Mouse (Mus musculus) CH12.LX (cell line): ENCODE results near the gene Ptch2. TPM values are rescaled to one million over a fixed set of nuclear protein-coding genes. Genes with fewer than 3 reads are reported as not detected.

Source experiments
- DNase-seq: peaks from one replicate; pipeline ENCODE4 v3.0.0-alpha.2; 2013; ENCODE audit errors: extremely low read depth
- H3K27ac ChIP-seq: 2 replicates; pipeline ENCODE4 v1.5.1; 2012; ENCODE audit warnings: low read depth, mild to moderate bottlenecking, control low read depth, moderate library complexity; ENCODE audit not compliant: insufficient read depth
- H3K27me3 ChIP-seq: replicated peaks from 2 replicates; pipeline ENCODE3; 2012; ENCODE audit warnings: inconsistent platforms
- H3K36me3 ChIP-seq, 2 experiments: replicated peaks in 1 of 2; 2 replicates each; pipeline versions ENCODE3 to v1.6.1; 2012; ENCODE audit warnings: inconsistent platforms in 1 of 2, low read length in 1 of 2, mild to moderate bottlenecking in 1 of 2, mixed read lengths in 1 of 2, moderate library complexity in 1 of 2; ENCODE audit not compliant: control insufficient read depth in 1 of 2, insufficient read depth in 1 of 2
- H3K4me1 ChIP-seq, 2 experiments: 2 replicates each; pipeline ENCODE4 v1.6.1; 2012; ENCODE audit warnings: inconsistent platforms in 1 of 2, moderate library complexity in 1 of 2; ENCODE audit not compliant: insufficient read depth in 2 of 2, control insufficient read depth in 1 of 2
- H3K4me2 ChIP-seq: 2 replicates; pipeline ENCODE4 v1.6.1; 2012; ENCODE audit warnings: low read depth, mild to moderate bottlenecking, control low read depth; ENCODE audit not compliant: poor library complexity, insufficient read depth, severe bottlenecking
- H3K4me3 ChIP-seq, 3 experiments: fragments of 150-350 bp in 1 of 3; sonication (generic) in 1 of 3; replicated peaks in 1 of 3; 2 replicates each; pipeline versions ENCODE3 to v1.5.1; 2011 to 2012; ENCODE audit warnings: low read depth in 2 of 3, low read length in 2 of 3, mild to moderate bottlenecking in 2 of 3, moderate library complexity in 2 of 3, control low read depth in 1 of 3, improper control_type of control experiment in 1 of 3, inconsistent platforms in 1 of 3, mixed read lengths in 1 of 3; ENCODE audit not compliant: poor library complexity in 1 of 3
- H3K79me2 ChIP-seq: replicated peaks from 2 replicates; pipeline ENCODE4 v1.6.1; 2012; ENCODE audit warnings: mild to moderate bottlenecking, moderate library complexity; ENCODE audit not compliant: control insufficient read depth, poor library complexity, insufficient read depth, severe bottlenecking; ENCODE audit errors: extremely low read depth
- H3K9ac ChIP-seq: 2 replicates; pipeline ENCODE4 v1.6.1; 2012; ENCODE audit warnings: low read depth, mild to moderate bottlenecking, control low read depth, moderate library complexity; ENCODE audit not compliant: insufficient read depth
- H3K9me3 ChIP-seq: replicated peaks from 2 replicates; pipeline ENCODE3; 2012; ENCODE audit warnings: low read length, inconsistent platforms, mixed read lengths
- CHD1 ChIP-seq: IDR thresholded peaks from 2 replicates; pipeline ENCODE4 v1.6.1; 2012; ENCODE audit warnings: low read depth, low read length, improper control_type of control experiment, inconsistent platforms
- CHD2 ChIP-seq: IDR thresholded peaks from 2 replicates; pipeline ENCODE4 v1.6.1; 2011; ENCODE audit warnings: low read length, improper control_type of control experiment
- CTCF ChIP-seq, 2 experiments: IDR thresholded peaks in 1 of 2; conservative IDR thresholded peaks in 1 of 2; 2 replicates each; pipeline ENCODE4 v1.5.1; 2011 to 2012; ENCODE audit warnings: low read depth in 2 of 2, low read length in 2 of 2, improper control_type of control experiment in 1 of 2, inconsistent platforms in 1 of 2, mild to moderate bottlenecking in 1 of 2, moderate library complexity in 1 of 2
- E2F4 ChIP-seq: IDR thresholded peaks from 2 replicates; pipeline ENCODE4 v1.6.1; 2011; ENCODE audit warnings: low read depth, low read length, improper control_type of control experiment; ENCODE audit not compliant: insufficient replicate concordance
- ELF1 ChIP-seq: IDR thresholded peaks from 2 replicates; pipeline ENCODE4 v1.6.1; 2014; ENCODE audit warnings: low read depth, mild to moderate bottlenecking, inconsistent platforms, low read length, improper control_type of control experiment
- ETS1 ChIP-seq: conservative IDR thresholded peaks from 2 replicates; pipeline ENCODE4 v1.6.1; 2012; ENCODE audit warnings: low read depth, mild to moderate bottlenecking, inconsistent platforms, low read length, improper control_type of control experiment, moderate library complexity
- HCFC1 ChIP-seq: IDR thresholded peaks from 2 replicates; pipeline ENCODE4 v1.6.1; 2012; ENCODE audit warnings: low read depth, mild to moderate bottlenecking, inconsistent platforms, low read length, improper control_type of control experiment
- MAFK ChIP-seq: IDR thresholded peaks from 2 replicates; pipeline ENCODE4 v1.6.1; 2011; ENCODE audit warnings: low read length, improper control_type of control experiment; ENCODE audit not compliant: insufficient replicate concordance
- MAX ChIP-seq: IDR thresholded peaks from 2 replicates; pipeline ENCODE4 v1.6.1; 2011; ENCODE audit warnings: low read length, improper control_type of control experiment
- NRF1 ChIP-seq: IDR thresholded peaks from 2 replicates; pipeline ENCODE4 v1.6.1; 2014; ENCODE audit warnings: low read depth, mild to moderate bottlenecking, inconsistent platforms, low read length, improper control_type of control experiment, moderate library complexity
- PAX5 ChIP-seq: IDR thresholded peaks from 2 replicates; pipeline ENCODE4 v1.6.1; 2012; ENCODE audit warnings: low read length, inconsistent platforms, mixed read lengths
- RAD21 ChIP-seq: IDR thresholded peaks from 2 replicates; pipeline ENCODE4 v1.6.1; 2011; ENCODE audit warnings: low read depth, mild to moderate bottlenecking, low read length, improper control_type of control experiment, moderate library complexity
- RCOR1 ChIP-seq: conservative IDR thresholded peaks from 2 replicates; pipeline ENCODE4 v1.6.1; 2012; ENCODE audit warnings: low read depth, mild to moderate bottlenecking, inconsistent platforms, low read length, improper control_type of control experiment
- TCF12 ChIP-seq: IDR thresholded peaks from 2 replicates; pipeline ENCODE4 v1.6.1; 2014; ENCODE audit warnings: low read depth, mild to moderate bottlenecking, inconsistent platforms, low read length, improper control_type of control experiment
- ZNF384 ChIP-seq: IDR thresholded peaks from 2 replicates; pipeline ENCODE4 v1.6.1; 2012; ENCODE audit warnings: low read depth, low read length, improper control_type of control experiment, inconsistent platforms
- dilution Hi-C: fragments of 300-500 bp; cut with MboI; formaldehyde crosslinking; loops from 2 replicates; pipeline ENCODE4 v1.14.3; 2020; ENCODE audit warnings: low sequenced_read_pairs; ENCODE audit not compliant: extremely low pct_unique_long_range_greater_than_20kb, extremely low pct_ligation_motif_present
- in situ Hi-C: fragments of 300-500 bp; cut with MboI; formaldehyde crosslinking; loops from 3 replicates; pipeline ENCODE4 v1.14.3; 2019; ENCODE audit warnings: low sequenced_read_pairs, low pct_ligation_motif_present, low pct_unique_long_range_greater_than_20kb, mixed read lengths
- polyA plus RNA-seq: library from polyadenylated mRNA; unstranded; fragments of >175 nt; gene quantifications from 2 replicates; pipeline ENCODE4 v1.2.1, GENCODE M21; 2012; ENCODE audit warnings: low read depth; ENCODE audit not compliant: insufficient read length
- total RNA-seq, 2 experiments: library from RNA; depleted of rRNA; stranded (reverse); fragments of 300-350 nt in 1 of 2; fragments of >200 nt in 1 of 2; gene quantifications; 2 replicates each; pipeline ENCODE4 v1.2.3; 2012 to 2014

The Ptch2 gene
- total and polyA plus RNA-seq, 3 experiments = 0.21 to 0.79 TPM; not detected in 1

- Histone ChIP-seq H3K9ac (no peak overlapping the region), H3K4me3 (no peak overlapping the region), H3K27me3 (no peaks in the 10 kb centered on the region), H3K4me1 (peaks cover 0 to 15% of the 10 kb centered on the region in 2 experiments; a peak in 2 of 4 replicates), H3K4me2 (no peak overlapping the region), H3K79me2 (peaks cover 8% of the 10 kb centered on the region; the same call in 1 of the 2 replicates), H3K9me3 (no peaks in the 10 kb centered on the region), H3K36me3 (peaks cover 5 to 33% of the 10 kb centered on the region in 2 experiments), H3K27ac (no peak overlapping the region)
- dilution Hi-C loops (no loop called here), in situ Hi-C loops (no loop called here)
- TF ChIP-seq ELF1 (no peak), CHD1 (no peak), NRF1 (no peak), TCF12 (no peak), CHD2 (no peak), PAX5 (no peak), HCFC1 (no peak), E2F4 (no peak), ZNF384 (no peak)
- DNase-seq = no peak
Observed at GRCm38 (mm10) chr4:117115592-117115991, 19.7 kb downstream of the Ptch2 start.

- no peak overlapping the region for H3K27ac ChIP-seq
- H3K4me2 ChIP-seq = no peak overlapping the region
- no peak for DNase-seq
- in situ Hi-C loops = no loop called here
- no peaks in the 10 kb centered on the region for H3K27me3 ChIP-seq
- H3K9me3 ChIP-seq = no peaks in the 10 kb centered on the region
- peaks cover 8% of the 10 kb centered on the region; the same call in 1 of the 2 replicates for H3K79me2 ChIP-seq
- dilution Hi-C loops = no loop called here
- H3K4me3 ChIP-seq = no peak overlapping the region
- TF ChIP-seq MAFK = no peak
- no peak for TF ChIP-seq CTCF (conservative IDR thresholded peaks at IDR 0.05 in 1 of 2, IDR thresholded peaks at IDR 0.05 in 1 of 2; ENCODE audit: low read depth in 2 of 2, low read length in 2 of 2)
- TF ChIP-seq TCF12 = no peak
- TF ChIP-seq RCOR1 = no peak
- no peak for TF ChIP-seq MAX
- TF ChIP-seq E2F4 = no peak
- no peak for TF ChIP-seq HCFC1
- TF ChIP-seq RAD21 = no peak
- no peak for TF ChIP-seq PAX5
- TF ChIP-seq ETS1 = no peak
- no peak overlapping the region for H3K9ac ChIP-seq
- H3K36me3 ChIP-seq = peaks cover 5 to 33% of the 10 kb centered on the region in 2 experiments
- peaks cover 5 to 27% of the 10 kb centered on the region in 2 experiments; a peak in 3 of 4 replicates for H3K4me1 ChIP-seq
Observed at GRCm38 (mm10) chr4:117117931-117118330, 22.1 kb downstream of the Ptch2 start.
